Mouse (Mus musculus) testis, adult 2 months (tissue): ENCODE measurements around the gene Ksr1.

Source experiments
- CTCF ChIP-seq: fragments of 200-500 bp; IDR thresholded peaks from 2 replicates; pipeline ENCODE4 v1.5.1; 2012; ENCODE audit warnings: low read depth, mild to moderate bottlenecking, inconsistent platforms, low read length, moderate library complexity; ENCODE audit not compliant: control insufficient read depth, insufficient read depth, insufficient replicate concordance
- POLR2A ChIP-seq: fragments of 200-500 bp; IDR thresholded peaks from 2 replicates; pipeline ENCODE4 v1.6.1; 2012; ENCODE audit warnings: low read depth, mild to moderate bottlenecking, inconsistent platforms, low read length, moderate library complexity; ENCODE audit not compliant: control insufficient read depth

DNA sequence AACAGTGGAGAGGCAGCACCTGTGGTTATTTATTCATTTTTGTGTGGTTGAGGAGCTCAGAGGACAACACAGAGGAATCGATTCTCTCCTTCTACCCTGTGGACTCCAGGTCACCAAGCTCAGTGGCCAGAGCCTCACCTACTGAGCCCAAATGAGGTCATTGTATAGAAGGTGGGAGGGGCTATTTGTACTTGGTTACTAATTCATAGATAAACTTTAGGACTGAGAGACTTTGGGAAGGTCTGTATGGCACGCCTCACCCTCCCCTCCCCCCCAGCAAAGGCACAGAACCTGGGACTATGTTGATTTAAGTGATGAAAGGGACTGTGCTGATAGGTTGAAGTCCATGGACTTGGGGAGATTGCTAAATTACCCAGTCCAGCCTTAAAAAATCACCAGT, 164.2 kb downstream of the Ksr1 start:
- TF ChIP-seq POLR2A, result no peak
- no peak for TF ChIP-seq CTCF
